Mouse (Mus musculus) MEL (cell line): ENCODE measurements around the gene Olfr123. TPM values are rescaled to one million over a fixed set of nuclear protein-coding genes. Genes with fewer than 3 reads are reported as not detected.

ENCODE experiments used
- DNase-seq: peaks from one replicate; pipeline ENCODE4 v3.0.0; 2011; ENCODE audit warnings: low read depth, low spot score
- H3K27ac ChIP-seq: 2 replicates; pipeline ENCODE4 v1.5.1; 2012; ENCODE audit warnings: low read depth, mild to moderate bottlenecking, control low read depth, low read length, moderate library complexity; ENCODE audit not compliant: control insufficient read depth
- H3K27me3 ChIP-seq, 2 experiments: fragments of 150-350 bp in 1 of 2; sonication (generic) in 1 of 2; 2 replicates each; pipeline ENCODE4 v1.6.1; 2012; ENCODE audit warnings: low read length in 2 of 2, mild to moderate bottlenecking in 2 of 2, improper control_type of control experiment in 1 of 2, moderate library complexity in 1 of 2; ENCODE audit not compliant: insufficient read depth in 2 of 2, control insufficient read depth in 1 of 2
- H3K36me3 ChIP-seq, 2 experiments: 2 replicates each; pipeline ENCODE4 v1.6.1; 2012 to 2014; ENCODE audit warnings: low read length in 2 of 2, improper control_type of control experiment in 1 of 2, inconsistent platforms in 1 of 2, mild to moderate bottlenecking in 1 of 2; ENCODE audit not compliant: insufficient read depth in 2 of 2, control insufficient read depth in 1 of 2
- H3K4me1 ChIP-seq, 2 experiments: fragments of 150-350 bp in 1 of 2; sonication (generic) in 1 of 2; 2 replicates each; pipeline ENCODE4 v1.6.1; 2012; ENCODE audit warnings: low read length in 2 of 2, improper control_type of control experiment in 1 of 2, mild to moderate bottlenecking in 1 of 2; ENCODE audit not compliant: insufficient read depth in 2 of 2, control insufficient read depth in 1 of 2
- H3K4me3 ChIP-seq, 2 experiments: fragments of 150-350 bp in 1 of 2; sonication (generic) in 1 of 2; 2 replicates each; pipeline ENCODE4 v1.5.1; 2012; ENCODE audit warnings: low read depth in 2 of 2, low read length in 2 of 2, mild to moderate bottlenecking in 2 of 2, moderate library complexity in 2 of 2, control low read depth in 1 of 2, improper control_type of control experiment in 1 of 2; ENCODE audit not compliant: control insufficient read depth in 1 of 2, insufficient read depth in 1 of 2
- H3K79me2 ChIP-seq: 2 replicates; pipeline ENCODE4 v1.6.1; 2012; ENCODE audit warnings: mild to moderate bottlenecking, low read length, moderate library complexity; ENCODE audit not compliant: control insufficient read depth, poor library complexity, insufficient read depth
- H3K9ac ChIP-seq: 2 replicates; pipeline ENCODE4 v1.6.1; 2012; ENCODE audit warnings: low read depth, mild to moderate bottlenecking, control low read depth, low read length, moderate library complexity; ENCODE audit not compliant: control insufficient read depth, poor library complexity, severe bottlenecking
- H3K9me3 ChIP-seq: fragments of 150-350 bp; sonication (generic); replicated peaks from 2 replicates; pipeline ENCODE4 v1.6.1; 2012; ENCODE audit warnings: mild to moderate bottlenecking, low read length, improper control_type of control experiment, moderate library complexity; ENCODE audit not compliant: insufficient read depth
- CHD1 ChIP-seq: IDR thresholded peaks from 2 replicates; pipeline ENCODE4 v1.6.1; 2012; ENCODE audit warnings: low read depth, mild to moderate bottlenecking, inconsistent platforms, low read length, improper control_type of control experiment
- CTCF ChIP-seq, 3 experiments: IDR thresholded peaks in 2 of 3; conservative IDR thresholded peaks in 1 of 3; 2 replicates each; pipeline ENCODE4 v1.5.1; 2011 to 2012; ENCODE audit warnings: low read length in 3 of 3, low read depth in 2 of 3, mild to moderate bottlenecking in 2 of 3, improper control_type of control experiment in 1 of 3, inconsistent platforms in 1 of 3, mixed read lengths in 1 of 3, moderate library complexity in 1 of 3; ENCODE audit not compliant: control insufficient read depth in 1 of 3, insufficient read depth in 1 of 3, poor library complexity in 1 of 3, severe bottlenecking in 1 of 3
- E2F4 ChIP-seq: IDR thresholded peaks from 2 replicates; pipeline ENCODE4 v1.6.1; 2011; ENCODE audit warnings: low read depth, low read length, improper control_type of control experiment, borderline replicate concordance
- ELF1 ChIP-seq: IDR thresholded peaks from 2 replicates; pipeline ENCODE4 v1.6.1; 2014; ENCODE audit warnings: low read depth, mild to moderate bottlenecking, inconsistent platforms, low read length, improper control_type of control experiment, moderate library complexity
- GABPA ChIP-seq: IDR thresholded peaks from 2 replicates; pipeline ENCODE4 v1.6.1; 2012; ENCODE audit warnings: low read depth, mild to moderate bottlenecking, inconsistent platforms, low read length, improper control_type of control experiment, moderate library complexity
- JUND ChIP-seq: IDR thresholded peaks from 2 replicates; pipeline ENCODE4 v1.6.1; 2011; ENCODE audit warnings: low read depth, mild to moderate bottlenecking, improper control_type of control experiment, low read length
- MAFK ChIP-seq: IDR thresholded peaks from 2 replicates; pipeline ENCODE4 v1.6.1; 2011; ENCODE audit warnings: low read depth, mild to moderate bottlenecking, low read length, improper control_type of control experiment, borderline replicate concordance
- MAX ChIP-seq: IDR thresholded peaks from 2 replicates; pipeline ENCODE4 v1.6.1; 2011; ENCODE audit warnings: low read length, improper control_type of control experiment
- MXI1 ChIP-seq: IDR thresholded peaks from 2 replicates; pipeline ENCODE4 v1.6.1; 2011; ENCODE audit warnings: mild to moderate bottlenecking, low read depth, low read length, improper control_type of control experiment
- NELFE ChIP-seq: IDR thresholded peaks from 2 replicates; pipeline ENCODE4 v1.6.1; 2011; ENCODE audit warnings: low read depth, low read length, improper control_type of control experiment
- POLR2AphosphoS2 ChIP-seq: IDR thresholded peaks from 2 replicates; pipeline ENCODE4 v1.6.1; 2011; ENCODE audit warnings: low read length, improper control_type of control experiment
- POLR2AphosphoS5 ChIP-seq: IDR thresholded peaks from 2 replicates; pipeline ENCODE4 v1.6.1; 2012; ENCODE audit warnings: low read depth, borderline replicate concordance, mild to moderate bottlenecking, inconsistent platforms, low read length, moderate library complexity, mixed read lengths
- RCOR1 ChIP-seq: IDR thresholded peaks from 2 replicates; pipeline ENCODE4 v1.6.1; 2012; ENCODE audit warnings: low read depth, mild to moderate bottlenecking, inconsistent platforms, low read length, improper control_type of control experiment
- TBP ChIP-seq: IDR thresholded peaks from 2 replicates; pipeline ENCODE4 v1.8.0; 2011; ENCODE audit warnings: low read depth, low read length, improper control_type of control experiment
- TCF12 ChIP-seq: IDR thresholded peaks from 2 replicates; pipeline ENCODE4 v1.6.1; 2014; ENCODE audit warnings: low read depth, mild to moderate bottlenecking, inconsistent platforms, low read length, improper control_type of control experiment, moderate library complexity
- ZC3H11A ChIP-seq: IDR thresholded peaks from 2 replicates; pipeline ENCODE4 v1.6.1; 2012; ENCODE audit warnings: low read depth, mild to moderate bottlenecking, inconsistent platforms, low read length, improper control_type of control experiment
- polyA plus RNA-seq, 2 experiments: library from polyadenylated mRNA; stranded (reverse) in 1 of 2; unstranded in 1 of 2; fragments of >175 nt in 1 of 2; fragments of >200 nt in 1 of 2; gene quantifications; 2 replicates each; pipeline versions ENCODE4 v1.2.1 to v1.2.4; 2012; ENCODE audit warnings: low replicate concordance in 2 of 2, low read depth in 1 of 2; ENCODE audit not compliant: insufficient read length in 2 of 2, insufficient read depth in 1 of 2, missing spikeins in 1 of 2
- total RNA-seq: library from RNA; depleted of rRNA; stranded (reverse); fragments of 300-350 nt; gene quantifications from 2 replicates; pipeline ENCODE4 v1.2.3, GENCODE M21; 2012; rRNA removed

Olfr123 gene
- total and polyA plus RNA-seq, 3 experiments = not detected

- H3K4me1 ChIP-seq = no peaks in the 10 kb centered on the region
- H3K27me3 ChIP-seq = no peaks in the 10 kb centered on the region
- no peak within 1 kb of the TSS for H3K27ac ChIP-seq
- no peak for TF ChIP-seq POLR2AphosphoS2
- TF ChIP-seq POLR2AphosphoS5 = no peak
- no peaks in the 10 kb centered on the region for H3K9me3 ChIP-seq
- no peak within 1 kb of the TSS for H3K4me3 ChIP-seq
- H3K9ac ChIP-seq = no peak within 1 kb of the TSS
- H3K36me3 ChIP-seq = no peaks in the 10 kb centered on the region
- no peak for DNase-seq
- H3K79me2 ChIP-seq = no peaks in the 10 kb centered on the region
Observed at GRCm38 (mm10) chr17:37799588-37799987, 6.3 kb downstream of the Olfr123 start, which contains the start of gene Olfr124. Gene Olfr124 (plus strand): TSS chr17:37799888.

GRCm38 (mm10) chr17:37832649-37833048, 39.3 kb downstream of the Olfr123 start, which contains the start of gene Olfr125:
Gene Olfr125 (plus strand): TSS chr17:37832949.
- Histone ChIP-seq H3K4me1 (no peaks in the 10 kb centered on the region), H3K4me3 (no peak within 1 kb of the TSS), H3K27me3 (no peaks in the 10 kb centered on the region), H3K27ac (no peak within 1 kb of the TSS), H3K9me3 (no peaks in the 10 kb centered on the region), H3K79me2 (no peaks in the 10 kb centered on the region), H3K36me3 (no peaks in the 10 kb centered on the region), H3K9ac (no peak within 1 kb of the TSS)
- no peak for DNase-seq
- TF ChIP-seq ZC3H11A = no peak
- TF ChIP-seq POLR2AphosphoS5 = no peak
- no peak for TF ChIP-seq NELFE
- no peak for TF ChIP-seq GABPA
- no peak for TF ChIP-seq CTCF (IDR thresholded peaks at IDR 0.05 in 2 of 3, conservative IDR thresholded peaks at IDR 0.05 in 1 of 3; ENCODE audit: control insufficient read depth in 1 of 3, insufficient read depth in 1 of 3, low read depth in 2 of 3, low read length in 3 of 3, poor library complexity in 1 of 3, severe bottlenecking in 1 of 3)
- no peak for TF ChIP-seq MAX
- no peak for TF ChIP-seq ELF1
- no peak for TF ChIP-seq MAFK
- TF ChIP-seq CHD1 = no peak
- TF ChIP-seq TCF12 = no peak
- no peak for TF ChIP-seq JUND
- no peak for TF ChIP-seq TBP
- no peak for TF ChIP-seq RCOR1

- no peak within 1 kb of the TSS for H3K9ac ChIP-seq
Observed at GRCm38 (mm10) chr17:37847183-37847582, 53.9 kb downstream of the Olfr123 start, which contains the start of gene Olfr126. Gene Olfr126 (plus strand): TSS chr17:37847483.

More at GRCm38 (mm10) chr17:37847183-37847582, 53.9 kb downstream of the Olfr123 start, which contains the start of gene Olfr126:
- Histone ChIP-seq H3K27ac (no peak within 1 kb of the TSS), H3K36me3 (no peaks in the 10 kb centered on the region), H3K79me2 (no peaks in the 10 kb centered on the region), H3K27me3 (no peaks in the 10 kb centered on the region), H3K4me3 (no peak within 1 kb of the TSS), H3K4me1 (no peaks in the 10 kb centered on the region), H3K9me3 (no peaks in the 10 kb centered on the region)
- DNase-seq = no peak
- TF ChIP-seq E2F4 (no peak), MXI1 (no peak), MAFK (no peak)

Other genes with a start within 250 kb of the Olfr123 start
- gene Olfr112, start 224.1 kb upstream of the Olfr123 start, total RNA-seq = not detected in 2 replicates
- gene Olfr112, start 224.1 kb upstream of the Olfr123 start, polyA plus RNA-seq = not detected
- not detected in 2 replicates for gene Olfr113, start 215.9 kb upstream of the Olfr123 start, total RNA-seq
- gene Olfr113, start 215.9 kb upstream of the Olfr123 start, polyA plus RNA-seq = not detected
- not detected in 2 replicates for gene Olfr114, start 200.8 kb upstream of the Olfr123 start, total RNA-seq
- gene Olfr114, start 200.8 kb upstream of the Olfr123 start, polyA plus RNA-seq = not detected
- not detected in 2 replicates for gene Olfr115, start 166.4 kb upstream of the Olfr123 start, total RNA-seq
- not detected for gene Olfr115, start 166.4 kb upstream of the Olfr123 start, polyA plus RNA-seq
- gene Olfr116, start 166.3 kb upstream of the Olfr123 start, total RNA-seq = not detected in 2 replicates
- gene Olfr116, start 166.3 kb upstream of the Olfr123 start, polyA plus RNA-seq = not detected
- gene Olfr117, start 129.7 kb upstream of the Olfr123 start, total RNA-seq = not detected in 2 replicates
- gene Olfr117, start 129.7 kb upstream of the Olfr123 start, polyA plus RNA-seq = under 1 TPM in 1 of 2 experiments, not detected in 1; 0.03 TPM
- gene Olfr118, start 126.5 kb upstream of the Olfr123 start, total RNA-seq = not detected in 2 replicates
- not detected for gene Olfr118, start 126.5 kb upstream of the Olfr123 start, polyA plus RNA-seq
- gene Olfr119, start 97.0 kb upstream of the Olfr123 start, total RNA-seq = not detected in 2 replicates
- gene Olfr119, start 97.0 kb upstream of the Olfr123 start, polyA plus RNA-seq = not detected
- gene Olfr120, start 71.7 kb upstream of the Olfr123 start, total RNA-seq = not detected in 2 replicates
- gene Olfr120, start 71.7 kb upstream of the Olfr123 start, polyA plus RNA-seq = not detected
- not detected in 2 replicates for gene Olfr121, start 44.7 kb upstream of the Olfr123 start, total RNA-seq
- not detected for gene Olfr121, start 44.7 kb upstream of the Olfr123 start, polyA plus RNA-seq
- not detected in 2 replicates for gene Olfr122, start 24.9 kb upstream of the Olfr123 start, total RNA-seq
- gene Olfr122, start 24.9 kb upstream of the Olfr123 start, polyA plus RNA-seq = not detected
- gene Olfr124, start 6.4 kb downstream of the Olfr123 start, total RNA-seq = not detected in 2 replicates
- not detected for gene Olfr124, start 6.4 kb downstream of the Olfr123 start, polyA plus RNA-seq
- not detected in 2 replicates for gene Olfr125, start 39.4 kb downstream of the Olfr123 start, total RNA-seq
- gene Olfr125, start 39.4 kb downstream of the Olfr123 start, polyA plus RNA-seq = not detected
- not detected in 2 replicates for gene Olfr126, start 54.0 kb downstream of the Olfr123 start, total RNA-seq
- gene Olfr126, start 54.0 kb downstream of the Olfr123 start, polyA plus RNA-seq = not detected
- gene Olfr127, start 106.9 kb downstream of the Olfr123 start, total RNA-seq = not detected in 2 replicates
- under 1 TPM in 1 of 2 experiments, not detected in 1; 0.11 TPM for gene Olfr127, start 106.9 kb downstream of the Olfr123 start, polyA plus RNA-seq
- not detected in 2 replicates for gene Olfr128, start 127.0 kb downstream of the Olfr123 start, total RNA-seq
- not detected for gene Olfr128, start 127.0 kb downstream of the Olfr123 start, polyA plus RNA-seq
- gene Olfr761, start 159.6 kb downstream of the Olfr123 start, total RNA-seq = not detected in 2 replicates
- not detected for gene Olfr761, start 159.6 kb downstream of the Olfr123 start, polyA plus RNA-seq